Mouse (Mus musculus) heart, adult 10 weeks (tissue): ENCODE results near the gene Zfp445. TPM values are rescaled to one million over a fixed set of nuclear protein-coding genes. Genes with fewer than 3 reads are reported as not detected.

Experiments
- polyA plus RNA-seq: library from polyadenylated mRNA; stranded (reverse); fragments of 350-450 nt; fragmentation: Illumina TruSeq; extraction: RNeasy Lipid Tissue Mini Kit (QIAGEN cat#74804); gene quantifications from one replicate; pipeline ENCODE4 v1.2.3, GENCODE M21; 2014; ENCODE audit warnings: low read depth, low replicate concordance

Zfp445 gene
- polyA plus RNA-seq: 72.8 TPM

GRCm38 (mm10) chr9:122865697-122866166 is at the start of gene Zfp445:
TSS of gene Zfp445 (minus strand) at chr9:122866006.

DNA sequence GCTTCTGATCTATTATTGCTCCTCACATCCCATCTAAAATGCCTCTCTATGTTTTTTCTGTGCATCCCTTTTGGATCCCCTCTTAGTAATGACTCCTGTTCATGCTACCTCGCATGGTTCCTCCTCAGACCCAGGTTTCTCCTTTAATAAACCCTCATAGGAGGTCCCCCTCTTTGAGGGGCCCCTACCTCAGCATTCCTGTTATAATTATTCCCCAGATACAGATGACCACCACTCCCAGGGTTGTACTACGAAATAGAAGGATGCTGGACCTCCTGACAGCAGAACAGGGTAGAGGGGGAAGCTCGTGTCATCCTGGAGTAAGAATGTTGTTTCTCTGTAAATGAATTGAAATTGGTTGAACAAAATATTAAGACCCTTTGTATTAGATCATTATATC is 19.6 kb upstream of the Zfp445 start, which contains the start of gene Zkscan7:
Zkscan7 (plus strand) TSS at position 301 of the 400 bp plus-strand sequence.

DNA sequence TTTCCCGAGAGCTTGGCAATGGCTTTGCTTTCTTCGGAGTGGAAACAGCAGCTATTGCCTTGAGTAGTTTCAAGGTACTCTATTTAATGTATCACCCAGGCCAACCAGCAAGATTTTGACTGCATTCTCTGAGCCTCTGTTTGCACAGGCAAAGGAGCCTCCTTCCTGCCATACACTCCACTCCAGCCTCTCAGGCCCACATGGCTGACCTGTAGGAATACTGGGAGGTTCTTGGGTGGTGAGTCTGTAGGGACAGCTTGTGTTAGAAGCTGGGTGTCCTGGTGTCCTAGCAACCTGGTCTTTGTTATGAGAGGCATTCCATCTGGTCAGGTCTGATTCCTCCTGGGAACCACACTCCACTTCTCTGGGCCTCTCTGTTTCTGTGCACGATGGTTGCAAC is 22.0 kb downstream of the Zfp445 start, which contains the start of gene Gm35549:
Gm35549 (minus strand) TSS at position 276 of the 400 bp plus-strand sequence.

DNA sequence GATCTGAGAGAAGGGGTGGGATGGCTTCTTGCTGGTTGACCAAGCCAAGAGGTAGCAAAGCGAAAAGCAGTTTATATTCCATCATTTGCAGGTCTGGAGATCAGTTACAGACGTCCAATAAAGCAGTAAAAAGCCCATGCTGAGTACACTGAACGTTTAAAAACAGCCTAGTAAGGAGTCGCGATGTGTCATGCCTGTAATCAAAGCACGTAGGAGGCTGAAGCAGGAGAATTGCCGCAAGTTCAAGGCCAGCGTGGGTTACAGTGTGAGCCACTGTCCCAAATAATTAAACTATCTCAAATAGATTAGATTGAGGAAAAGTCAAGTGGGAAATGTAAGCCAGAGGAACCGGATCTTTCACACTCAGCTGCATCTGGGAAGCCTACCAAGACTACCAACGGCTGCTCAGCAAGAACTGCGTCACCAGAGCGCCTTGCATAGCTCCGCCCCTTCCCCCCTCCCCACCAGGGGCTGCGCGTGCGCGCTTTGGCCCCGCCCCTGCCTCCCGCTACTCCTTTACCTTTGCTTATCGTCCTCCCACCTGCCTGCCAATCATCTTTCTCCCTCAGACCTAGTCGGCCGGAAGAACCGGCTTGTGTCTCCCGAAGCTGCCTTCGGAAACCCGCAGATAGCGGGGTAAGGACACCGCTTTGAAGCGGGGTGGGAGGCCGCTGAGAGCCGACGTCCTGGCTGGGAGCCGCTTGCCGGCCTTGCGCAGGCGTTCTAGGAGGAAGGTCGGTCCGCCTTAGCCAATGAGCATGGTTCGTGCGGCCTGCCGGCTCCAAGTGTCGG is 60.6 kb downstream of the Zfp445 start, which contains the start of gene Tcaim:
Tcaim (plus strand) TSS at position 487 of the 792 bp plus-strand sequence.

Other genes with a start within 250 kb of the Zfp445 start
- not detected for gene Topaz1, start 118.7 kb downstream of the Zfp445 start, polyA plus RNA-seq
- gene Tcaim, start 60.5 kb downstream of the Zfp445 start, polyA plus RNA-seq: 47.2 TPM
- not detected for gene Gm35549, start 22.0 kb downstream of the Zfp445 start, polyA plus RNA-seq
- gene Zkscan7, start 19.7 kb upstream of the Zfp445 start, polyA plus RNA-seq: 6.9 TPM
- 2.0 TPM for gene Zfp105, start 57.1 kb upstream of the Zfp445 start, polyA plus RNA-seq
- gene 1110059G10Rik, start 85.0 kb upstream of the Zfp445 start, polyA plus RNA-seq: 17.4 TPM
- gene Kif15, start 85.0 kb upstream of the Zfp445 start, polyA plus RNA-seq: 0.55 TPM
- gene Tmem42, start 155.3 kb upstream of the Zfp445 start, polyA plus RNA-seq: 20.1 TPM
- gene Tgm4, start 168.7 kb upstream of the Zfp445 start, polyA plus RNA-seq: not detected
- gene Zdhhc3, start 247.2 kb upstream of the Zfp445 start, polyA plus RNA-seq: 32.8 TPM
- 33.1 TPM for gene Exosc7, start 247.2 kb upstream of the Zfp445 start, polyA plus RNA-seq